In the genomic region with DNA sequence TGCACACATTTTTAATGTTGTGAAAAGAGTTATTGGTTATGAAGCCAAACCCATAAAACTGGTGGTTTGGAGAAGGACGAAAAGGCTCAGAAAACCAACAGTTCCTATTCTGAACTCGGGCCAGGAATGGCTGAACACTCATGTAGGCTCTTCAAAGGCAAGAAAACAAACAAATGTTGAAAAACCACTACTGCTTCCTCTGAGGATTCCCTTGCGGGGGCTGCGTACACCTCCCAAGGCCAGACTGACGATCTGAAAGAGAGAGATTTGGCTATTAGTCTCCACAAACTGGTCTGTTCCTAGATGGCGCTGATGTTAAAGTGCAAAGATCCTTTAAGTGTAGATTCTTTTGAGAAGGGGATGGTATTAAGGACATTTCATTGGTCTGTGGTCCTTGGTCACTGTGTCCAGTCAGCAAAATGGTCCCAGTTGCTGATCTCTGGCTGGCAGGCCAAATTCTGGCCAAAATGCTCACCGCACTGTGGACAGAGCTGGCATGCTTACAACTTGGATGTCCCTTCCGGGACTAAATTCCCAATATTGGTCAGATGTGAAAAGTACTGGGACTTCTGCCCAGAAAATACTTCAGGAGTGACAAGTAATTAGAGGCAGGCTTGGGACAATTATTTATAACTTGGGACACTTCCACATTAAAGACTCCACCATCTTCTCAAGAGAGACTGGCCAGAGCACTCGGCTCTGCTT, we compare ENCODE assay signal across 12 mouse cellular contexts. TPM values are rescaled to one million over a fixed set of nuclear protein-coding genes. Genes with fewer than 3 reads are reported as not detected.
DNase-seq lines count a peak whose midpoint lies in the region; ATAC-seq and TF ChIP-seq lines count a peak whose summit lies in the region.
"Had no signal": no experiment of that assay in that cellular context is flagged by ENCODE, and none has a peak within 500 bp of the region (broad histone marks: within the 10 kb centered on the region; RNA-seq: fewer than 3 reads in every experiment).

No protein-coding gene starts in this region.

- H3K36me3 ChIP-seq in kidney, embryonic 14.5 days (ENCODE audit: control insufficient read depth, insufficient read depth, low read length), result no peaks in the 10 kb centered on the region
- no peaks in the 10 kb centered on the region for H3K36me3 ChIP-seq in kidney, adult 2 months (ENCODE audit: control insufficient read depth, insufficient read depth, low read length)
- no peaks in the 10 kb centered on the region for H3K36me3 ChIP-seq in hindbrain, embryonic 13.5 days
- H3K36me3 ChIP-seq in forebrain, embryonic 10.5 days (replicated peaks), result no peaks in the 10 kb centered on the region
- H3K36me3 ChIP-seq: G1E; limb, embryonic 13.5 days had no signal

- TF ChIP-seq CTCF in kidney, adult 2 months (conservative IDR thresholded peaks at IDR 0.05; ENCODE audit: insufficient read depth, insufficient read length, low read depth, low read length), result no peak

- DNase-seq in kidney, adult 11 months, result peak; percentile 24
- DNase-seq in kidney, adult 2 months, result peak; percentile 81
- DNase-seq in lung, postnatal 14 days, result peak; percentile 62
- DNase-seq in forebrain, embryonic 10.5 days (ENCODE audit: extremely low spot score, low spot score), result no peak
- no peak for DNase-seq in embryo, embryonic 9.5 days (ENCODE audit: extremely low spot score)

- ATAC-seq in kidney, embryonic 14.5 days (ENCODE audit: low FRiP score, low TSS enrichment), result no peak
- ATAC-seq in hindbrain, embryonic 13.5 days (ENCODE audit: low FRiP score), result no peak

- H3K9me3 ChIP-seq in kidney, embryonic 14.5 days (ENCODE audit: control insufficient read depth, low read length), result no peaks in the 10 kb centered on the region
- H3K9me3 ChIP-seq in hindbrain, embryonic 13.5 days, result no peaks in the 10 kb centered on the region
- no peaks in the 10 kb centered on the region for H3K9me3 ChIP-seq in forebrain, embryonic 10.5 days
- H3K9me3 ChIP-seq: limb, embryonic 13.5 days had no signal

- no peaks in the 10 kb centered on the region for H3K4me1 ChIP-seq in kidney, embryonic 14.5 days (ENCODE audit: control insufficient read depth, insufficient read depth, low read length)
- H3K4me1 ChIP-seq in brown adipose tissue, adult 24 weeks (ENCODE audit: control insufficient read depth, insufficient read depth, insufficient read length, low read length), result peaks cover 4% of the 10 kb centered on the region; the same call in 1 of the 2 replicates
- no peaks in the 10 kb centered on the region for H3K4me1 ChIP-seq in kidney, adult 2 months (ENCODE audit: control insufficient read depth, insufficient read depth, low read length)
- H3K4me1 ChIP-seq in hindbrain, embryonic 13.5 days (replicated peaks), result no peaks in the 10 kb centered on the region
- no peaks in the 10 kb centered on the region for H3K4me1 ChIP-seq in forebrain, embryonic 10.5 days
- H3K4me1 ChIP-seq: limb, embryonic 13.5 days had no signal

- no peak overlapping the region for H3K4me3 ChIP-seq in kidney, embryonic 14.5 days (ENCODE audit: low read length)
- no peak overlapping the region for H3K4me3 ChIP-seq in brown adipose tissue, adult 24 weeks (ENCODE audit: insufficient read depth, low read depth, low read length)
- H3K4me3 ChIP-seq in kidney, adult 2 months (ENCODE audit: insufficient read depth, low read depth, low read length), result no peak overlapping the region
- no peak overlapping the region for H3K4me3 ChIP-seq in hindbrain, embryonic 13.5 days
- no peak overlapping the region for H3K4me3 ChIP-seq in forebrain, embryonic 10.5 days
- H3K4me3 ChIP-seq: limb, embryonic 13.5 days had no signal

- H3K27me3 ChIP-seq in kidney, embryonic 14.5 days (ENCODE audit: control insufficient read depth, insufficient read depth, low read length), result no peaks in the 10 kb centered on the region
- H3K27me3 ChIP-seq in kidney, adult 2 months (replicated peaks; ENCODE audit: control insufficient read depth, insufficient read depth, low read length), result no peaks in the 10 kb centered on the region
- H3K27me3 ChIP-seq in hindbrain, embryonic 13.5 days, result no peaks in the 10 kb centered on the region
- no peaks in the 10 kb centered on the region for H3K27me3 ChIP-seq in forebrain, embryonic 10.5 days (ENCODE audit: poor library complexity, severe bottlenecking)
- H3K27me3 ChIP-seq: limb, embryonic 13.5 days had no signal

- WGBS in kidney, embryonic 14.5 days, result 60% methylated on average over 9 of the region's 9 CpGs
- WGBS in kidney, adult 2 months, result 61% methylated on average over 9 of the region's 9 CpGs
- 84% methylated on average over 9 of the region's 9 CpGs for WGBS in hindbrain, embryonic 13.5 days
- WGBS in forebrain, embryonic 10.5 days, result 91% methylated on average over 9 of the region's 9 CpGs

- no peak overlapping the region for H3K4me2 ChIP-seq in kidney, embryonic 14.5 days (replicated peaks; ENCODE audit: low read depth, low read length)
- H3K4me2 ChIP-seq in hindbrain, embryonic 13.5 days, result no peak overlapping the region
- H3K4me2 ChIP-seq: limb, embryonic 13.5 days had no signal

- no peak for TF ChIP-seq POLR2A in kidney, adult 2 months (IDR thresholded peaks at IDR 0.05; ENCODE audit: low read depth, low read length)

- H3K9ac ChIP-seq in kidney, embryonic 14.5 days (ENCODE audit: low read depth, low read length), result no peak overlapping the region
- H3K9ac ChIP-seq in hindbrain, embryonic 13.5 days, result no peak overlapping the region
- H3K9ac ChIP-seq: limb, embryonic 13.5 days had no signal

- H3K27ac ChIP-seq in kidney, embryonic 14.5 days (ENCODE audit: low read depth, low read length), result no peak overlapping the region
- H3K27ac ChIP-seq in brown adipose tissue, adult 24 weeks (replicated peaks; ENCODE audit: low read depth, low read length), result peak overlapping the region; percentile 59
- H3K27ac ChIP-seq in kidney, adult 2 months (ENCODE audit: insufficient read depth, low read depth, low read length), result no peak overlapping the region
- H3K27ac ChIP-seq in hindbrain, embryonic 13.5 days, result no peak overlapping the region
- no peak overlapping the region for H3K27ac ChIP-seq in forebrain, embryonic 10.5 days
- H3K27ac ChIP-seq: limb, embryonic 13.5 days had no signal

RNA-seq across cellular contexts. Expression of gene Dmp1, which starts 37.4 kb away (rescaled TPM):
- polyA plus RNA-seq in kidney, embryonic 14.5 days (2014; fragmentation: Nextera tagmentation; extraction: Ambion mirVana), result not detected in 2 replicates
- not detected in 2 replicates for polyA plus RNA-seq in brown adipose tissue, adult 24 weeks (2012; ENCODE audit: insufficient read depth, insufficient read length, missing spikeins)
- not detected in 2 replicates for polyA plus RNA-seq in kidney, adult 2 months (2012; rRNA removed)
- 0.47 and 1.0 TPM in 2 replicates for polyA plus RNA-seq in hindbrain, embryonic 13.5 days (2015; fragmentation: Nextera tagmentation; extraction: Ambion mirVana)
- polyA plus RNA-seq in forebrain, embryonic 10.5 days (2016; fragmentation: Nextera tagmentation; extraction: Ambion mirVana), result 0.17 and 0.26 TPM in 2 replicates
- polyA plus RNA-seq: G1E; heart, embryonic 14.5 days had no signal

RNA-seq across cellular contexts. Expression of gene Ibsp, which starts 59.1 kb away (rescaled TPM):
- polyA plus RNA-seq in kidney, embryonic 14.5 days (2014; fragmentation: Nextera tagmentation; extraction: Ambion mirVana), result not detected in 2 replicates
- not detected in 2 replicates for polyA plus RNA-seq in brown adipose tissue, adult 24 weeks (2012; ENCODE audit: insufficient read depth, insufficient read length, missing spikeins)
- polyA plus RNA-seq in kidney, adult 2 months (2012; rRNA removed), result not detected in 2 replicates
- polyA plus RNA-seq in hindbrain, embryonic 13.5 days (2015; fragmentation: Nextera tagmentation; extraction: Ambion mirVana), result 2.0 TPM in 1 of 2 replicates, not detected in the other
- not detected in 2 replicates for polyA plus RNA-seq in forebrain, embryonic 10.5 days (2016; fragmentation: Nextera tagmentation; extraction: Ambion mirVana)
- polyA plus RNA-seq: G1E; heart, embryonic 14.5 days; neural tube, embryonic 11.5 days had no signal

Comparison
In these comparisons a context has a peak if more than half of its experiments do, and no peak if none do; other contexts are left out.
1. DNase-seq: peak in kidney, adult 11 months (single experiment), kidney, adult 2 months (single experiment) and lung, postnatal 14 days (single experiment); none in forebrain, embryonic 10.5 days (single experiment) and embryo, embryonic 9.5 days (single experiment).